Mouse (Mus musculus): ENCODE data around the gene Tnfsf10.

GRCm38 (mm10) chr3:27300451-27300850 lies 16.4 kb upstream of the Tnfsf10 start:
- TF ChIP-seq CTCF (IDR thresholded peaks at IDR 0.05; ENCODE audit: low read depth) (no peak), EP300 (IDR thresholded peaks at IDR 0.05; ENCODE audit: low read depth) (no peak)

Measured in liver, embryonic 14.5 days (tissue).